Mouse (Mus musculus): ENCODE results near the gene Rasgrp3.

The Rasgrp3 gene

GRCm38 (mm10) chr17:75544262-75544661, 108.6 kb downstream of the Rasgrp3 start:
- DNase-seq, result no peak

GRCm38 (mm10) chr17:75550771-75551413, 115.2 kb downstream of the Rasgrp3 start:
- peak; percentile 52 for DNase-seq

DNA sequence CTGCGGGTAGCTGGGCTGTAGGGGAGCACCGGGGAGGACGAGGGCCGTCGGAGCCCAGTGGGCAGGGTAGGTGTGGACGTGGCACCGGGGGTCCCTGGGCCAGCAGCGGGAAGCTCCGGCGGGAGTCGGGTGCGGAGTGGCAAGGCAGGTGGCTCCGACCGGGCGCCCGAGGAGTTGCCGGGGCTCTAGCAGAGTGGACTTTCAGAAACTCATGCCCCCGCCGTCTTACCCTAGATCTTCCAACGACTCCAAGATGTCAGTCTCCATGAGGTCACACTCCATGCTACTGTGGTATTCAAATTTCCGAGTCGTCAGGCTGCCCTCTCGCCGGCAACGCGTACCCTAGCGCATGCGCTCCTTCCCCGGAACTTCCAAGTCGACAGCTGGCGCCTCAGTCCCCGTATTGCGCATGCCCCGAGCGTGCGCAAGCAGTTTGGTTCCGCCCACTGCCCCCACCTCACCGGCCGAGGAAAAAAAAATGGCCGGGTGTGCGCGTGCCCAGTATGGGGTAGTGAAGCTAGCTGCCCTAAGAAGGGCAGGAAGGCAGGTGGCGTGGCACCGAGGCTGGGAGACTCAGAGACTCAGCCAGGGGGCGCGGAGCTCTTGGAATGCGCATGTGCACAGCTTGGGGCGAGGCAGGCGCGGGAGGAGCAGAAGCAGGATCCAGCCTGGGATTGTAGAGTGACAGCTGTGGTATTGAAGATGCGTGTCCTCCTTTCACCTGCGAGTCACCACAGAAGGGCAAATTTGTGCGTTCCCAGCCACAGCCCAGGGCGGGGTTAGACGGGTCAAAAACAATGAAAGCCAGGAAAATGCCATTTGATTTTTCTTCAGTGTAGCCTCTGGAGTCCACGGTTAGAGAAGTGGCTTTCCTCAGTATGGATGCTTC, 116.1 kb downstream of the Rasgrp3 start, which contains the start of gene Fam98a:
Gene Fam98a, minus strand, starts transcription at position 435 of the 889 bp plus-strand sequence.
- DNase-seq, result peak; percentile 98

DNA sequence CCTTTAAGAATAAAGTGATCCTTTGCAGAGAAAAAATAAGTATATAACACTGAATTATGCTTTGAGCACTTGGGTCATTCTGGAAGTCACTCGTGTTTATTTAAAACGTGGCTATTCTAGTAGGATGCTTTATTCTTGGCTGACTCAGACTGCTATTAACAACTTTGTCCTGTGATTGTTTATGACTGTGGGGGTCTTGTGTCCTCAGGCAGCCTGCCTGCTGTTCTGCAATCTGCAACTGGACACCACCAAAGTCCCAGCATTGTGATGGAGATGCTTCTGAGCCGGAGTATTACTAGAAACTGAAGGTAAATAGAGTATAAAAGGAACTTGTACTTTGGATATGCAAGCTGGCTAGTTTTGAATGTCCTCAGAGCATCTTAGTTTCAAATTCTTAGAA, 121.3 kb downstream of the Rasgrp3 start:
- no peak for DNase-seq

DNA sequence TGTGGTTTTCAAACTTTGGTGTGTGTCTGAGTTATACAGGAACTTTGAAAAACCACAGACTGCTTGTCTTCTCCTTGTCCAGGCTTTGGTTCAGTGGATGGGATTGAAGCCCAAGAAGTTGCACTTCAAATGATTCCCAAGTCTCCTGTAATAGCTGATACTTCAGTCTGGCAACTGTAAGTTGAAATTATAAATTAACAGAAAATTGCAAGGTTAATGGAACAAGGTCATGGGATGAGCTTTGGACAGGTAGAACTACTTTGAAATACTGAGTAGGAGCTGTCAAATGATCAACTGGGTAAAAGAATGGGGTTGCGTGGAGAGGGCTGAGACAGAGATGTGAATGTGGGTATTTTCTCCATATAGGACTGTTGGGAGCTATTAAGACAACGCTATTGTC, 122.3 kb downstream of the Rasgrp3 start:
- peak; percentile 83 for DNase-seq

DNA sequence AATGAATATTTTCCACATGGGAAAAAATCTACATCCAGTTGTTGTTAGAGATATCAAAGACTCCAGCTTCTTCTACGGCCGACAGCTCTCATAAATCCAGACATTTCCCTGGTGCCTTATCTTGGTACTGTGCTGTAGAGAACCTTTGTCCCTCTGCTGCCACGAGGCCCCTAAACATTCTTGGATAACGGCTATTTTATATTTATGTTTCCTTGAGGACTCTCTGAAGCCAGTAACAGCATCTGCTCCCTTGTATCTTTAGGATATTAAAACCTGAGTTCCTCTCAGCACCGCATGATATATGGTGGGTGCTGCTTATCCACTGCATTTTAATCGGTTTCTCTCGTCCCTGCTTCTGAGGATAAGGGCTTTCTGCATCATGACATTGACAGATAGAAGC, 139.9 kb downstream of the Rasgrp3 start:
- no peak for DNase-seq
